Mouse (Mus musculus) regulatory T cell (primary cell): ENCODE results near the gene Rfpl4.
"Not testable (repeated sequence)": the region's sequence is repeated elsewhere in the genome, so short reads cannot be mapped to it uniquely, and the experiment has no call there.

Source experiments
- in situ Hi-C: fragments of 300-600 bp; cut with MboI, MseI; formaldehyde crosslinking; loops from one replicate; pipeline ENCODE4 v1.15.1; 2025; ENCODE audit warnings: high pct_unique_total_duplicates

The Rfpl4 gene

DNA sequence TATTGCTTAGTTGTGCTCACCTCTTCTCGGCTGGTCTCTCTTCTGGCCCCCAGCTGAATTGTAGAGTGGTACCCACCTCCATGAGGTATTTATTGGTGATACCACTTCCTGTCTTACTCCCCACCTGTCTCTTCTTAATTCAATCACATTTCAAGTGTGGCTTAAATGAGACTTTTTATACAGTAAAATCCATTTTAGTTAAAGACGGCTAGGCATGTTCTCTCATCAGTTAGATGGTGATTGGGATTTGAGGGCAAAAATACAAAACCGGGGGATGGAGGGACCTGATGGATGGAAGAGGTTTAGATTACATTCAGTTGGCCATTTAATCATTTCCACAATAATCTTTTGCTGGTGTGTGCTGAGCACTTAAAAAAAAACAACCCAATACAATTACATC, at the start of gene Rfpl4:
TSS of gene Rfpl4 (minus strand) at position 101 of the 400 bp plus-strand sequence.
- in situ Hi-C loops: no loop called here

DNA sequence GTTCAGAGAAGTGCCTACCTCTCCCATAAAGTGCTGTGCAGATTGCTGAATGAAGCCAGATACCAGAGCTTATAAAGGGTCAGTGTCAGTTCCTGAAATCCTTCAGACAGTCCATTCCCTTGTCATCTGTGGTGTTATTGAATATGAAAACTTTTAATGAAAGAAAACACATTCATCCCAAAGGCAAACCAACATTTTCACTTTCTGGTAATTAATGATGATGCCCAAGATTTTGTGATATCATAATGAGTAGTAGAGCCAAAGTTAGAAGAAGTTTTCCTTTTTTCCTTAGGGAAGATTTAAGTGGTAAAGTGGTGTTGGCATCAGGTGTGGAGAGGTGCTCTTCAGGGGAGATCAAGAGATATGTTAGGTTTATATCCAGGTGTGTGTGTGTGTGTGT, 32.8 kb upstream of the Rfpl4 start, which contains the start of gene Vmn1r55:
TSS of gene Vmn1r55 (minus strand) at position 101 of the 400 bp plus-strand sequence.
- in situ Hi-C loops: not testable (repeated sequence)

DNA sequence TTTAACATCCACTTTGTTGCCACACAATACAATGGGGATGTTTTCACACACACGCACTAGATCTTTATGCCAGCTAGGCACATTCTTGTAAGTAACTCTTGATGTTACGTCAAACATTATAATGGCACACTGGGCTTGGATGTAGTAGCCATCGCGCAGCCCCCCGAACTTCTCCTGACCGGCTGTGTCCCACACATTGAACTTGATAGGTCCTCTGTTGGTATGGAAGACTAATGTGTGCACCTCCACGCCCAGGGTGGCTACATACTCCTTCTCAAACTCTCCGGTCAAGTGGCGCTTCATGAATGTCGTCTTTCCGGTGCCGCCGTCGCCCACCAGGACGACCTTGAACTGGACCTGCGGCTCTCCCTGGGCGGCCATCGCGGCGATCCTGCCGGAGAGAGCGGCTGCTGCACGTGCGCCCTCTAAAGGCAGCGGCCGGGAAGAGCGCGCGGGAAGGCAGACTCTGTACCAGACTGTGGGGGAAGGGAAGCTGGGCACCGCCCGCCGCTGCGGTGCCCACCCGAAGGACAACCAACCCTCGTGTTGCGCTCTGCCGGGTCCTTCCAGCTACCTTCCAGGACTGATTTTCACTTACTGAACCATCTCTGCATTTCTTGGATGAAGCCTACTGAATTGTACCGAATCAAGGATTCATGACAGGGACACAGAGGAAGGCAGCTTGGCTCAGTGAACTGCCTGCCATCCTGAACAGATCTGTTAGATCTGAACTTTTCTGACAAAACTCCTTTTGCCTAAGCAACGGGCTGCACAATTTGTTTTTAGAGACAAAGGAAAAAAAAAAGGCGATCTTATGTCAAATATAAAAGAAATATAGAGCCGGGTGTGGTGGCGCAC, 9.0 kb upstream of the Rfpl4 start, which contains the start of gene Rasl2-9:
TSS of gene Rasl2-9 (minus strand) at position 402 of the 858 bp plus-strand sequence.
- in situ Hi-C loops: no loop called here

DNA sequence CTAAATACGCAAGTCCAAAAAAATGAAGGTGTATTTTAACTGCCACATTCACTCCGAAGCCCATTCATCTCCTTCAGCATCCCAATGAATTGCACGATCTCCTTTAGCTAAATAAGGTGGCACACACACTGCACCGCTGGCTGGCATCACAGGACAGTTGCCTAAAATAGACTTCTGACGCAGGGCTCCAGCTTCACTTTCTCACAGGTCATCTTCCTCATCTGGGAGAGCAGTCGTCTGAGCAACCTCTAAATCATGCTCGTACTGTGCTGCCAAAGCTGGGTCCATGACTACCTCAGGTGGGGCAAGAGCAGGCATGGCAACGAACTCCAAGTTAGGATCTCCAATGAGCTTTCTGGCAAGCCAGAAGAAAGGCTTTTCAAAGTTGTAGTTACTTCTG, 8.3 kb upstream of the Rfpl4 start:
- in situ Hi-C loops: no loop called here

DNA sequence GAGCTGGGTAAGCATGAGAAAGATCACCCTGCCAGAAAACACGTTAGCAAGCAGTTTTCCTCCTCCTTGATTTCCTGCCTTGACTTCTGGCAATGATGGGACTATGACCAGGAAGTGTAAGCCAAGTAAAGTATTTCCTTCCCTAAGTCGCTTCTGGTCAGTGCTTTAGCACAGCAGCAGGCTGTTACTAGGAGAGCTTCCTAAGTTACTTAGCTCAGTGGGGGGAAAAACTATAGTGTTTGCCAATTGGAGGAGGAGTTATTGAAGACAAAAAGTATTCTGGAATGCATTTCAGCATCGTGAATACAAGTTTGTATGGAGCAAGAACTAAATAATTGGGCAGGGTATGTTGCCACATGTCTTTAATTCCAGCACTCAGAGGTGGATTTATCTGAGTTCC, 4.0 kb downstream of the Rfpl4 start:
- in situ Hi-C loops: no loop called here

DNA sequence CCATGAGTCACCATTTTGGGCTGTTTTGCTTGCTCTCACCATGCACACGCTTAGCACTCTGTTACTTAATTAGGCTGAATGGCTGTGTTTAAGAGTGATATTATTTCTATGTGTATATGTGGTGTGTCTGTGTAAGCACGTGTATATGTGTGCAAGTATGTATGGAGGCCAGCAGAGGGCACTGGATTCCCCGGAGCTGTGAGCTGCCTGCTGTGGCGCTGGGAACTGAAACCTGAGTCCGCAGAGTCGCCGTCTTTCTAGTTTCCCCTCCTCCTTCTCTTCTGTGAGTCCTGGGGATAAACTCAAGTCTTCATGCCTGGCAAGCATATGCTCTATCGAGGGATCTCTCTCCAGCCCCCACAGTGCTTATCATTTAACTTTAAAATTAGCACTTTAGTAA, 7.4 kb downstream of the Rfpl4 start:
- in situ Hi-C loops: no loop called here

DNA sequence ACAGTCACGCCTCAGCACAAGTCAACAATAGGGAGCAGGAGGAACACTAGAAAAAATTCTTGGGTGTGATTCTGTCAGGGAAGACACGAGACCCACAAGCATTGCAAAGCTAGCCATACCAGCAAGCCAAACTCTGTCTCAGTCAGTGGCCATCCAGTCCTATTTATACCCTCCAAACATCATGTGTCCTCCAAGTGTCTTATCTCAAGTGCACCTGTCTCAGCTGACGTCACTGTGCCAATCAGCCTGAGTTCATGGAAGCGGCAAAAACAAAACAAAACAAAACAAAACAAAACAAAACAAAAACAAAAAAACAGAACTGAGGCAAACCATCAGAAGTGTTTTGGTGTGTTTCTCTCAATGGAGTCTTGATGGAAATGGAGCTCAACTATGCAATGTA, 8.5 kb downstream of the Rfpl4 start:
- in situ Hi-C loops: no loop called here

DNA sequence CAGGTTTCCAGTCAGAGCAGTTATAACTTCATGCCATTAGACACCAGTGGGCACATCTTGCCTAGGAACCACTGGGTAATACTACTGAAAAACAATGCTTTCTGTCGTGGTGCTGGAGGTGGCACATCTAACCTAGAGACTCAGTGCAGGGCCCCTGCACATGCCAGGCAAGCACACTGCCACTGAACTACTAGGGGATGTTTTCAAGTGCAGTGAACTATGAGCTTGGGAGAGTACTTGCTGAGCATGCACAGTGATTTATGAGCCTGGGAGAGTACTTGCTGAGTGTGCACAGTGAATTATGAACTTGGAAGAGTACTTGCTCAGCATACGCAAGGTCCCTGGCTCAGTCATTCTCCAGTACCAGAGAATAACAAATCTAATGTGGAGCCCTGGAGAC, 14.2 kb downstream of the Rfpl4 start:
- in situ Hi-C loops: no loop called here

DNA sequence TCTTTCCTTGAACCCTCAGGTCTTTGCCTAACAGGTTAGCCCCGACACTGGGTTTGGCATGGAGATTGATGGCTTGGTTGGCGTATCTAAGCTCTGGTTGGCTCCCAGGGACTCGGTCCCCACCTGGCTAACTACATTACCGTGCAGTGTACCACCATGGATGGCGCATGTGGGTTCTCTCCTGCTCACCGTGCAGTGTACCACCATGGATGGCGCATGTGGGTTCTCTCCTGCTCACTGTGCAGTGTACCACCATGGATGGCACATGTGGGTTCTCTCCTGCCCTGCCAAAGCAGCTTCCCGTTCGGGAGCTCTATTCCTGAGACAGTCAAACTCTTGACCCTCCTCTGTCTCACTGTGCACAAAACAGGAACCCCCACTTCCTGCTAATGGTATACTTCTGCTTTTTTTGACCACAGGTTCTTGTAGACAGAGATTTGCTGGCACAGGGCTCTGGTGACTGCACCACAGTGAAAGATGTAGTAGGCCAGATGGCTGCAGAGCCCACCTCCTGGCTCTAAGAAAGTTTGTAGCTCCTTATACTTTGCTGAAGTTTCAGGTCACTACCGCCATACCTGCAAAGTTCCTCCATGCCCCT, 15.6 kb downstream of the Rfpl4 start:
- in situ Hi-C loops: no loop called here

DNA sequence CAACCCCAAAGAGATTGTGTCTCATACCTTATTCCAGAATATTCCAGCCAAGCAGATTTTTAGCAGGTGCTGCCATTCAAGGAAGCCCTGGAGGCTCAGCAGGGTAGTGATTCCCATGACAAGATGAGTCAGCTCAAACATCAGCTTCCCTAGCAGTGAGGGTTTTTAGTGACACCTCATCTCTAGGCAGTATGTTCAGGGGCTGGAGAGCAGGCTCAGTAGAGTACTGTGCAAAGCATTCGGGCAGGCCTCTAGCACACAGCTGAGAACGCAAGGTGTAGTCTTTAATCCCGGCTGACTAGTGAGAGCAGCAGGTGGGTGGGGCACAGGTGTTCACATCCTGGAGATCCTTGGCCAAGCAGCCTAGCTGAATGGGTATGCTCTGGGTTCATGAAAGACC, 17.0 kb downstream of the Rfpl4 start:
- in situ Hi-C loops: no loop called here

DNA sequence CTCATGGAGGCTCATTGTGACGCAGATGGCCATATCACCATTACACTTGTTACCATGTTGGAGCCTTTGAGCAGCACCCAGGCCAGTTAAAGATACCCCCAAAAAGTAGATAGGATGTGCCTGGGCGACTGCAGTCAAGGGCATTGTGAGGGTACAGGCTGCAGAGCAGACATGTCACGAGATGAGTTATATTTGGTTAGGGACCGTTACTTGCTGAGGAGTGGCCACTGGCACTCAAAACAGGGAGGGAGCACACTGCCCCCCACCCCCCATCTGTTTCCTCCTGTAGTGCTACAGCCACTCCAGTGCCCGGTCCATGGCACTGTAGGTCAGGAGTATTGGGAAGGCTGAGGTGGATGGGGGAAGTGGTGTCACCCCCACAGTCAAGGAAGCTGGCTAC, 18.0 kb downstream of the Rfpl4 start:
- in situ Hi-C loops: no loop called here

DNA sequence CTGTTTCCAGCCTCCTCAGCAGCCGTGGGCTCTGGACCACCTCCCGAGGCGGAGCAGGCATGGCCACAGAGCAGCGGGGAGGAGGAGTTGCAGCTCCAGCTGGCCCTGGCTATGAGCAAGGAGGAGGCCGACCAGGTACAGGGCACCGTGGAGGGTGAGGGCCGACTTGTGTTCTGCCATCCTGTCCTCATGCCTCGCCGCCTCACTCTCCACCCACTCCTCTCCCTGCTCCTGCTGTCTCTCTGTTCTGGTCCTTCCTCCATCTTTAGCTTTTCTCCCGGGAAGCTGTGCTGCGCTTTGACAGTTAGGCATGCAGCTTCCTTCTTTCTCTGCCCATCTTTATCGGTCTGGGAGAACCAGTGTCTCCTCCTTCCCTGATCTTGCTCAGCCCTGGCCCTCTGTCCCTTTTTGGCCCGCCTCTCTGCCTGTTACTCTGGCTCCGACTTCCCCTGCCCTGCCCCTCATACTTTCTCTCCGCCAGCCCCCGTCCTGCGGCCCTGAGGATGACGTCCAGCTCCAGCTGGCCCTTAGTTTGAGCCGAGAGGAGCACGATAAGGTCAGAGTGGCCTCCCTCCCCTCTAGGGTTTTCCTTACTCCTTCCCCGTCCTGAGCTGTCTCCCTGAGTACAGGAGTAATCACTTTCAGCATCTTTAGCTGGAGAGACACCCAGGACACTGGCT, 23.8 kb downstream of the Rfpl4 start:
- in situ Hi-C loops: no loop called here

DNA sequence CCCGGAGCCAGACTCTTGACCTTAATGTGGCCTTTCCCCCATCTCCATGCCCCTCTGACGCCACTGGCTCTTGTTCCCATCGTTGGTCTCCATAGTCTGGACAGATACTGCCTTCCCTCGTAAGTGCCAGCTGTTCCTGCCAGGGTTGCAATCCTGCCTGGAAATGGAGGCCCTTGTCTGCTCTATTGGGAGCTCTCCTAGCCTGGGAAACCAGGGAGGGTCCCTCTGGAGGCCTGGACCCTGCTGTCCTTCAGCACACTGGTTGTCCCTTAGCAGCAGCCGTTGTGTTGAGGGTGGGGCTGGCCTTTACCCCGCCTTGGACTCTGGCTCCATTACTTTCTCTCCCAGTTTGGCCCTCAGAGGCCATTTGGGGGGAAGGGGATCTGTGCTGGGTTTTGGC, 24.4 kb downstream of the Rfpl4 start:
- in situ Hi-C loops: no loop called here

DNA sequence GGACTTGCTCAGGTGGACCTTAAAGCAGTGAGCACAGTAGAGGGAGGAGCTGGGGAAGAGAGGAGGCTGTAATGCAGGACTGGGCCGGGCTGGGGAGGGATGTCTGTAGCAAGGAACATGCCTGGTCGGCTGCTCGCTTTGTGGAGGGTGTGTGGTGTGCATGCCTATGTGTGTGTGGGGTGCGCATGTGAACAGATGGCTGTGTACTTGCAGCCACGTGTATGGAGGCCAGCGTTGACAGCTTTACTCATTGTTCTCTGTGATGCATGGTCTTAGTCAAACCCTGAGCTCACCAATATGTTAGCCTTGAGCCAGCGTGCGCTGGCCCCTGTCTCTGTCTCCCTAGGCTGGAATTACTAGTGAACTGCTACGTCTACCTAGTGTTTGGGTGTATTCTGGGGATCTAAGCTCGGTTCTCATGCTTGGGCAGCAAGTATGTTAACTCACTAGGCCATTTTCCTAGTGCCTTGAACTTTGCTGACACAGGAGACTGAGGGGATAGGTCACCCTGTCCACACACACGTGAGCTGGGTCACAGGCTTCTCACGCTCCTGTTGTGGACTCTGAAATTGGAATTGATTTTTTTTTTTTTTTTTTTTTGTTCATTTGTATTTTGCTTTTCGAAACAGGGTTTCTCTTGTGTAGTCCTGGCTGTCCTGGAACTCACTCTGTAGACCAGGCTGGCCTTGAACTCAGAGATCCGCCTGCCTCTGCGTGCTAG, 25.6 kb downstream of the Rfpl4 start:
- in situ Hi-C loops: no loop called here

DNA sequence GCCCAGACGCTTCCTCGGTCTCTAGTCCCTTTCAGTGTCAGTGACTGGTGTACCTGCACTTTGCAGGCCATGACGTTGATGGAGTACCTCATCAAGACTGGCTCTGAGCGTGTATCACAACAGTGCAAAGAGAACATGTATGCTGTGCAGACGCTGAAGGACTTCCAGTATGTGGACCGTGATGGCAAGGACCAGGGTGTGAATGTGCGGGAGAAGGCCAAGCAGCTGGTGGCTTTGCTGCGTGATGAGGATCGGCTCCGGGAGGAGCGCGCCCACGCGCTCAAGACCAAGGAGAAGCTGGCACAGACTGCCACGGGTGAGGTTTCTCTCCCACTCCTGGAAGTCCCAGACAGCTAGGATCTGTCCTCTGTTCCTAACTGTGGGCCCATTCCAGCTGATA, 26.9 kb downstream of the Rfpl4 start:
- in situ Hi-C loops: loop anchor here (10.0 kb wide), 1 partner anchor 1095 kb away; no protein-coding TSS in a partner anchor

DNA sequence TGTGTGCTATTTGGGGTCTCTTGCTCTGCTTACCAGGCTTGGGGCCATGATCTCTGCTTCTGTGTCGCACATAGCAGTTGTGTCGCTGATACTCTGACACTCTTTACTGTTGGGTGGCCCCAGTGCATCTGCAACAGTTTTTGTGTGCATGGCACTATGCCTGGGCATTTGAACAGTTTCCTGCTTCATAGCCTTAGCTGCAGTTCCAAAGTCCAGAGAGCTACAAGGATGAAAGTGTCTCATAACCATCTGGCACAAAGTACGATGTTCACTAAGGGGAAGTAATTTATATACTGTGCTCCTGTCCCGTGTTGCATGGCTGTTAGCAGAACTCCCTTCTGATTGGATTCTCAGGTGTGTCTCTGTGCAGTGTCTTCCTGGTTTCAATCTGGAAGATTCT, 28.9 kb downstream of the Rfpl4 start:
- in situ Hi-C loops: loop anchor here (10.0 kb wide), 1 partner anchor 1097 kb away; no protein-coding TSS in a partner anchor

DNA sequence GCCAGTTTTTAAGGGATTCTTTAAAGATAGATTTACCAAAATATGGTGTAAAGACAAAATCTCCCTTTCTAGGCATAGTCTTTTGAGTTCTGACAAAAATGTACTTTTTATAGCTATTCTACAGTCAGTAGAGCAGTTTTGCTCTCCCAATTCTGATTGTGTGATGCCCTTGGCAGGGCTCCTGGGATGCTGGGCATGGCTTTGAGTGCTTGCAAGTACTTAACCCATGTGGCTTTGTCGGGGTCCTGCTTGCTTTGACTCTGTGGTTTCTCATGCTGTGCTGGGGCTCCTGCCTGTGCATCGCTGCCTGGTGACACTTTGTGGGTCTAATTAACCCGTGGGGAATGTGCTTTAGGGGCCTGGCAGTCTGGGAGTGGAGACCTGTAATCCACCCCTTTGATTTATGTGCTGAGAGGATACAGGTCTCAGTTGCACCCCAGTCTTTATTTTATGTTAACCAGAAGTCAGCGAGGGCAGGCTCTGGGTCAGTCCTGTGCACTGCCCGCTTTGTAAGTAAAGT, 29.8 kb downstream of the Rfpl4 start:
- in situ Hi-C loops: loop anchor here (10.0 kb wide), 1 partner anchor 1098 kb away; no protein-coding TSS in a partner anchor

DNA sequence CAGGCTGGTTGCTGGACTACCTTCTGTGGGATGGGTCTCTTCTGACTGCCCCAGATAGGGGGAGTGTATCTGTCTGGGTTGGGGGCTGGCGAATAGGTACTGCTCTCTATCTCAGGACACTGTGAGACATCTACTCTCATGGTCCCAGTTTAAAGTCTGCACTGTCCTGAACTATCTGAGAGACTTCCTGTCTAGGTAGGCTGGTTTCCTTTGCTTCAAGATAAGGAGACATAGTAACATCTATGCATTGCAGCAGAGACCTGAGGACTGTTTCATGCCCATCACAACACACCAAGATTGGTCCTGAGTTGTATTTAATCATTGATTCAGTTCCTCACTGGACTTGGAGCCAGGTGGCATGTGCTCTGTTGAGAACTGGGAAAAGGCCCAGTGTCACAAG, 31.2 kb downstream of the Rfpl4 start:
- in situ Hi-C loops: loop anchor here (10.0 kb wide), 1 partner anchor 1099 kb away; no protein-coding TSS in a partner anchor

DNA sequence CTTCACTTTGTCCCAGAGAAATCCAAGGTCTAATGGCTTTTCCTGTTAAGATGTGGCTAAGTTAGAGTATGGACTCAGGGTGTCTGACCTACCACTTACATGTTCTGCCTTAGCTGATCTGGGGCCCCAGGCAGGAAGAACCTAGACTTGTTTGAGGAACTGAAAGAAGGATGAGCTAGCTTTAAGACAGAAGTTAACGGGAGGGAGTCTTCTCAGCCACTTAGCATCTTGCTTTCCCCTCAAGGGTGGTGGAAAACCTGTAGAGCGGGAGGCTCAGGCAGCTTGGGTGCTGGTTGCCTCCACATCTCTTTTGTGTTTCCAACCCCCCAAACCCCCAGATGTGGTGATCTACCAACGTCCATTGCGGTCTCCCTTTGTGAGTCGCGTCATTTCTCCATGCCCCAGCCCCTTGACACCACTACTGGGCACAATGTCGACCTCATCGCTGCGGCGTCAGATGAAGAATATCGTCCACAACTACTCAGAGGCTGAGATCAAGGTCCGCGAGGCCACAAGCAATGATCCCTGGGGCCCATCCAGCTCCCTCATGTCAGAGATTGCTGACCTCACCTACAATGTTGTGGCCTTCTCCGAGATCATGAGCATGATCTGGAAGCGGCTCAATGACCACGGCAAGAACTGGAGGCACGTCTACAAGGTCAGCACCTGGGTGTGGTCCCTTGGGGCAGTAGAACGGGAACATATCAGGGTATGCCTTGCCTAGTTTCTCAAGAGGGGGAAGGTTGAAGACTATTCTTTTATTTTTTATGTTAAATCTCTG, 33.2 kb downstream of the Rfpl4 start:
- in situ Hi-C loops: loop anchor here (10.0 kb wide), 1 partner anchor 1101 kb away; no protein-coding TSS in a partner anchor

DNA sequence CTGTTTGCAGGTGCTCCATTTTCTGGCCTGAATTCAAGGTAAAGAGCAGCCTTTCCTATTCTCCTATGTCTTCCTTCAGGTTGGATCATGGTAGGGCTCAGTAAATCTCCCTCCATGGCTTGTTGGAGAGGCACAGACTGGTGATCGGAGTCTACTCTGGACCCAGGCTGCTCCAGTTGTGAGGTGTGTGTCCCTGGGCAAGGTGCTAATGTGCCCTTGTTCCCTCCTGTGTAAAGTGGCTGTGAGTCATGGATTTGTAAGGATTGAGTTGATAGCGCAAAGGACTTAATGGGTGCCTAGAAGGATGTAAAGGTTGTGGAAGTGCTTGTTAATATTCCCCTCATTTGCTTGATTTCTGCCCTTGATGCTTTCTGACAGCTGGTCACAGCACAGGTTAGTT, 34.8 kb downstream of the Rfpl4 start:
- in situ Hi-C loops: loop anchor here (10.0 kb wide), 1 partner anchor 1103 kb away; no protein-coding TSS in a partner anchor
